Mouse (Mus musculus) forebrain, embryonic 10.5 days (tissue): ENCODE data around the gene Pih1d1. TPM values are rescaled to one million over a fixed set of nuclear protein-coding genes. Genes with fewer than 3 reads are reported as not detected.
A peak's percentile ranks its signal among the peaks of the same experiment; 100 is the strongest.
"Not testable (repeated sequence)": the region's sequence is repeated elsewhere in the genome, so short reads cannot be mapped to it uniquely, and the experiment has no call there.

Experiments
- DNase-seq: peaks from one replicate; pipeline ENCODE4 v3.0.0-alpha.2; 2017; ENCODE audit warnings: low spot score; ENCODE audit errors: extremely low spot score
- H3K27ac ChIP-seq: fragments of 300-500 bp; sonication (generic); 2 replicates; pipeline ENCODE4 v1.5.1; 2016; ENCODE audit warnings: mild to moderate bottlenecking
- H3K27me3 ChIP-seq: fragments of 300-500 bp; sonication (generic); 2 replicates; pipeline ENCODE4 v1.6.1; 2016; ENCODE audit warnings: mild to moderate bottlenecking; ENCODE audit not compliant: poor library complexity, severe bottlenecking
- H3K36me3 ChIP-seq: fragments of 300-500 bp; sonication (generic); replicated peaks from 2 replicates; pipeline ENCODE4 v1.6.1; 2016; ENCODE audit warnings: mild to moderate bottlenecking, moderate library complexity
- H3K4me1 ChIP-seq: fragments of 300-500 bp; sonication (generic); 2 replicates; pipeline ENCODE4 v1.6.1; 2016
- H3K4me3 ChIP-seq: fragments of 300-500 bp; sonication (generic); 2 replicates; pipeline ENCODE4 v1.5.1; 2016; ENCODE audit warnings: mild to moderate bottlenecking, moderate library complexity
- H3K9me3 ChIP-seq: fragments of 300-500 bp; sonication (generic); 2 replicates; pipeline ENCODE4 v1.6.1; 2016; ENCODE audit warnings: mild to moderate bottlenecking, moderate library complexity
- WGBS: fragments of 180-500 bp; shearing (Covaris S2); methylation state at CpG from one replicate; pipeline ENCODE4 v1.1.7; 2016; 5-methylcytosine and 5-hydroxymethylcytosine counted together
- polyA plus RNA-seq: library from polyadenylated mRNA; unstranded; fragments of >200 nt; fragmentation: Nextera tagmentation; extraction: Ambion mirVana; gene quantifications from 2 replicates; pipeline ENCODE4 v1.2.1, GENCODE M21; 2016

Pih1d1 gene
- polyA plus RNA-seq, 1 experiment from 2014 or later, result 98.5 TPM

- peaks cover 38% of the 10 kb centered on the region for H3K9me3 ChIP-seq
- H3K27me3 ChIP-seq, result peaks cover 100% of the 10 kb centered on the region
- WGBS, result 5% methylated on average over 19 of the region's 19 CpGs
- no peak for DNase-seq
- peaks cover 25% of the 10 kb centered on the region for H3K4me1 ChIP-seq
- H3K36me3 ChIP-seq, result 0 out of 2 replicates have a peak, but pooled peaks cover 2% of the 10 kb centered on the region
- no peak overlapping the region for H3K27ac ChIP-seq
- peak overlapping the region; percentile 19; the same call in 1 of the 2 replicates for H3K4me3 ChIP-seq
Measured at GRCm38 (mm10) chr7:45167761-45168445, 13.8 kb downstream of the Pih1d1 start.

GRCm38 (mm10) chr7:45168656-45169055, 14.6 kb downstream of the Pih1d1 start:
- peaks cover 98% of the 10 kb centered on the region for H3K27me3 ChIP-seq
- H3K36me3 ChIP-seq, result 0 out of 2 replicates have a peak, but pooled peaks cover 2% of the 10 kb centered on the region
- H3K9me3 ChIP-seq, result peaks cover 39% of the 10 kb centered on the region
- H3K27ac ChIP-seq, result no peak overlapping the region
- H3K4me1 ChIP-seq, result peaks cover 23% of the 10 kb centered on the region
- DNase-seq, result no peak
- H3K4me3 ChIP-seq, result peak overlapping the region; percentile 25
- 3% methylated on average over 24 of the region's 24 CpGs for WGBS

GRCm38 (mm10) chr7:45169495-45169894, 15.4 kb downstream of the Pih1d1 start:
- H3K27ac ChIP-seq, result no peak overlapping the region
- DNase-seq, result no peak
- peaks cover 39% of the 10 kb centered on the region for H3K9me3 ChIP-seq
- 89% methylated on average over 3 of the region's 3 CpGs for WGBS
- peaks cover 98% of the 10 kb centered on the region for H3K27me3 ChIP-seq
- H3K4me3 ChIP-seq, result no peak overlapping the region
- peaks cover 17% of the 10 kb centered on the region for H3K4me1 ChIP-seq
- 0 out of 2 replicates have a peak, but pooled peaks cover 2% of the 10 kb centered on the region for H3K36me3 ChIP-seq

GRCm38 (mm10) chr7:45172974-45173373, 18.9 kb downstream of the Pih1d1 start:
- no peak for DNase-seq
- H3K36me3 ChIP-seq, result 0 out of 2 replicates have a peak, but pooled peaks cover 2% of the 10 kb centered on the region
- peaks cover 35% of the 10 kb centered on the region for H3K4me1 ChIP-seq
- peaks cover 98% of the 10 kb centered on the region for H3K27me3 ChIP-seq
- no peak overlapping the region for H3K4me3 ChIP-seq
- H3K27ac ChIP-seq, result no peak overlapping the region
- 58% methylated on average over 7 of the region's 7 CpGs for WGBS
- H3K9me3 ChIP-seq, result peaks cover 33% of the 10 kb centered on the region

- DNase-seq, H3K36me3 ChIP-seq, H3K4me3 ChIP-seq, H3K27ac ChIP-seq: not testable (repeated sequence)
- Histone ChIP-seq H3K4me1 (peaks cover 28% of the 10 kb centered on the region), H3K27me3 (peaks cover 98% of the 10 kb centered on the region), H3K9me3 (peaks cover 33% of the 10 kb centered on the region)
- WGBS, result 55% methylated on average over 1 of the region's 1 CpGs
Measured at GRCm38 (mm10) chr7:45173772-45174171, 19.7 kb downstream of the Pih1d1 start.

GRCm38 (mm10) chr7:45174567-45175280, 20.6 kb downstream of the Pih1d1 start:
- Histone ChIP-seq H3K4me3 (peak overlapping the region; percentile 40), H3K27me3 (peaks cover 98% of the 10 kb centered on the region), H3K9me3 (peaks cover 23% of the 10 kb centered on the region), H3K27ac (peak overlapping the region; percentile 44; the same call in 1 of the 2 replicates), H3K4me1 (peaks cover 27% of the 10 kb centered on the region), H3K36me3 (no peaks in the 10 kb centered on the region)
- peak; percentile 43 for DNase-seq
- 2% methylated on average over 29 of the region's 29 CpGs for WGBS

- peaks cover 98% of the 10 kb centered on the region for H3K27me3 ChIP-seq
- H3K27ac ChIP-seq, result no peak overlapping the region
- H3K9me3 ChIP-seq, result peaks cover 16% of the 10 kb centered on the region
- H3K4me3 ChIP-seq, result peak overlapping the region; percentile 40; the same call in 1 of the 2 replicates
- WGBS, result 4% methylated on average over 13 of the region's 13 CpGs
- DNase-seq, result no peak
- peaks cover 29% of the 10 kb centered on the region for H3K4me1 ChIP-seq
- no peaks in the 10 kb centered on the region for H3K36me3 ChIP-seq
Measured at GRCm38 (mm10) chr7:45175398-45175797, 21.3 kb downstream of the Pih1d1 start.

- peak overlapping the region; percentile 40 for H3K4me3 ChIP-seq
- no peaks in the 10 kb centered on the region for H3K36me3 ChIP-seq
- peaks cover 98% of the 10 kb centered on the region for H3K27me3 ChIP-seq
- no peak overlapping the region for H3K27ac ChIP-seq
- no peak for DNase-seq
- peaks cover 34% of the 10 kb centered on the region for H3K4me1 ChIP-seq
- peaks cover 11% of the 10 kb centered on the region; the same call in 1 of the 2 replicates for H3K9me3 ChIP-seq
- WGBS, result under 1% methylated on average over 23 of the region's 23 CpGs
Measured at GRCm38 (mm10) chr7:45175929-45176328, 21.8 kb downstream of the Pih1d1 start.

GRCm38 (mm10) chr7:45176356-45176755, 22.3 kb downstream of the Pih1d1 start:
- H3K36me3 ChIP-seq, result no peaks in the 10 kb centered on the region
- peaks cover 98% of the 10 kb centered on the region for H3K27me3 ChIP-seq
- H3K4me1 ChIP-seq, result peaks cover 38% of the 10 kb centered on the region
- H3K27ac ChIP-seq, result no peak overlapping the region
- H3K9me3 ChIP-seq, result peaks cover 11% of the 10 kb centered on the region; the same call in 1 of the 2 replicates
- no peak for DNase-seq
- WGBS, result 2% methylated on average over 31 of the region's 31 CpGs
- H3K4me3 ChIP-seq, result peak overlapping the region; percentile 40

GRCm38 (mm10) chr7:45178550-45178949, 24.4 kb downstream of the Pih1d1 start:
- no peak overlapping the region for H3K4me3 ChIP-seq
- WGBS, result 21% methylated on average over 7 of the region's 7 CpGs
- H3K27ac ChIP-seq, result no peak overlapping the region
- peaks cover 56% of the 10 kb centered on the region for H3K4me1 ChIP-seq
- no peak for DNase-seq
- no peaks in the 10 kb centered on the region for H3K36me3 ChIP-seq
- H3K9me3 ChIP-seq, result no peaks in the 10 kb centered on the region
- H3K27me3 ChIP-seq, result peaks cover 99% of the 10 kb centered on the region

- no peak for DNase-seq
- Histone ChIP-seq H3K27me3 (peaks cover 100% of the 10 kb centered on the region), H3K36me3 (no peaks in the 10 kb centered on the region), H3K27ac (no peak within 1 kb of the TSS), H3K4me1 (peaks cover 54% of the 10 kb centered on the region), H3K9me3 (no peaks in the 10 kb centered on the region), H3K4me3 (no peak within 1 kb of the TSS)
- WGBS, result 30% methylated on average over 7 of the region's 7 CpGs
Measured at GRCm38 (mm10) chr7:45179469-45179868, 25.4 kb downstream of the Pih1d1 start, which contains the start of gene Gfy. Gene Gfy (minus strand): TSS chr7:45179569.

GRCm38 (mm10) chr7:45180896-45181477, 26.9 kb downstream of the Pih1d1 start, which contains the start of gene Pth2:
Gene Pth2 (plus strand): TSS chr7:45180995.
- Histone ChIP-seq H3K27ac (no peak within 1 kb of the TSS), H3K4me3 (peak within 1 kb of the TSS; percentile 45), H3K27me3 (peaks cover 100% of the 10 kb centered on the region), H3K36me3 (no peaks in the 10 kb centered on the region), H3K9me3 (no peaks in the 10 kb centered on the region), H3K4me1 (peaks cover 46% of the 10 kb centered on the region)
- WGBS, result 19% methylated on average over 20 of the region's 20 CpGs
- DNase-seq, result no peak
